Mouse (Mus musculus) hindbrain, embryonic 12.5 days (tissue): ENCODE measurements around the gene Lhfpl3. TPM values are rescaled to one million over a fixed set of nuclear protein-coding genes. Genes with fewer than 3 reads are reported as not detected.

Experiments
- ATAC-seq: fragments of 200-750 bp; cut with Nextera tagmentation; 2 replicates; pipeline ENCODE4 v1.8.0; 2017; ENCODE audit warnings: moderate TSS enrichment; ENCODE audit not compliant: low FRiP score
- H3K27ac ChIP-seq: fragments of 300-500 bp; sonication (generic); 2 replicates; pipeline ENCODE4 v1.5.1; 2016; ENCODE audit warnings: mild to moderate bottlenecking
- H3K27me3 ChIP-seq: fragments of 300-500 bp; sonication (generic); 2 replicates; pipeline ENCODE4 v1.6.1; 2016; ENCODE audit warnings: mild to moderate bottlenecking
- H3K36me3 ChIP-seq: fragments of 300-500 bp; sonication (generic); 2 replicates; pipeline ENCODE4 v1.6.1; 2016; ENCODE audit warnings: mild to moderate bottlenecking
- H3K4me1 ChIP-seq: fragments of 300-500 bp; sonication (generic); 2 replicates; pipeline ENCODE4 v1.6.1; 2016
- H3K4me2 ChIP-seq: fragments of 300-500 bp; sonication (generic); replicated peaks from 2 replicates; pipeline ENCODE4 v1.6.1; 2016; ENCODE audit warnings: mild to moderate bottlenecking
- H3K4me3 ChIP-seq: fragments of 300-500 bp; sonication (generic); 2 replicates; pipeline ENCODE4 v1.5.1; 2016; ENCODE audit warnings: mild to moderate bottlenecking
- H3K9ac ChIP-seq: fragments of 300-500 bp; sonication (generic); 2 replicates; pipeline ENCODE4 v1.6.1; 2016; ENCODE audit warnings: mild to moderate bottlenecking, moderate library complexity
- H3K9me3 ChIP-seq: fragments of 300-500 bp; sonication (generic); replicated peaks from 2 replicates; pipeline ENCODE4 v1.6.1; 2016; ENCODE audit warnings: mild to moderate bottlenecking
- WGBS: fragments of 180-500 bp; shearing (Covaris S2); methylation state at CpG from one replicate; pipeline ENCODE4 v1.1.7; 2016; 5-methylcytosine and 5-hydroxymethylcytosine counted together
- polyA plus RNA-seq: library from polyadenylated mRNA; unstranded; fragments of >200 nt; fragmentation: Nextera tagmentation; extraction: Ambion mirVana; gene quantifications from 2 replicates; pipeline ENCODE4 v1.2.1, GENCODE M21; 2016

Lhfpl3 gene
- polyA plus RNA-seq, 1 experiment from 2014 or later = 2.6 TPM

GRCm38 (mm10) chr5:22943306-22943705 is 197.4 kb downstream of the Lhfpl3 start:
- no peak for ATAC-seq

GRCm38 (mm10) chr5:22963300-22963699 is 217.4 kb downstream of the Lhfpl3 start:
- WGBS = 70% methylated on average over 6 of the region's 6 CpGs
- Histone ChIP-seq H3K27ac (no peak overlapping the region), H3K9ac (no peak overlapping the region), H3K27me3 (no peaks in the 10 kb centered on the region), H3K36me3 (no peaks in the 10 kb centered on the region), H3K4me3 (no peak overlapping the region), H3K9me3 (no peaks in the 10 kb centered on the region), H3K4me1 (no peaks in the 10 kb centered on the region), H3K4me2 (no peak overlapping the region)
- no peak for ATAC-seq

More at GRCm38 (mm10) chr5:22943306-22943705, 197.4 kb downstream of the Lhfpl3 start:
- Histone ChIP-seq H3K9me3 (no peaks in the 10 kb centered on the region), H3K27ac (no peak overlapping the region), H3K4me1 (no peaks in the 10 kb centered on the region), H3K9ac (no peak overlapping the region), H3K36me3 (no peaks in the 10 kb centered on the region), H3K4me2 (no peak overlapping the region), H3K27me3 (no peaks in the 10 kb centered on the region), H3K4me3 (no peak overlapping the region)
- 69% methylated on average over 5 of the region's 5 CpGs for WGBS

GRCm38 (mm10) chr5:22986771-22987170 is 240.9 kb downstream of the Lhfpl3 start:
- 84% methylated on average over 2 of the region's 2 CpGs for WGBS
- no peaks in the 10 kb centered on the region for H3K9me3 ChIP-seq

GRCm38 (mm10) chr5:22999811-23000210 is 254.0 kb downstream of the Lhfpl3 start:
- no peak overlapping the region for H3K4me2 ChIP-seq
- H3K4me1 ChIP-seq = no peaks in the 10 kb centered on the region
- no peak overlapping the region for H3K27ac ChIP-seq
- H3K9me3 ChIP-seq = no peaks in the 10 kb centered on the region
- H3K36me3 ChIP-seq = no peaks in the 10 kb centered on the region
- no peaks in the 10 kb centered on the region for H3K27me3 ChIP-seq
- no peak for ATAC-seq
- no peak overlapping the region for H3K4me3 ChIP-seq
- no peak overlapping the region for H3K9ac ChIP-seq
- WGBS = 76% methylated on average over 3 of the region's 3 CpGs

More at GRCm38 (mm10) chr5:22986771-22987170, 240.9 kb downstream of the Lhfpl3 start:
- Histone ChIP-seq H3K4me2 (no peak overlapping the region), H3K9ac (no peak overlapping the region), H3K4me1 (no peaks in the 10 kb centered on the region), H3K36me3 (no peaks in the 10 kb centered on the region), H3K27me3 (no peaks in the 10 kb centered on the region), H3K27ac (no peak overlapping the region), H3K4me3 (no peak overlapping the region)
- ATAC-seq = no peak

GRCm38 (mm10) chr5:23003123-23003797 is 257.4 kb downstream of the Lhfpl3 start:
- Histone ChIP-seq H3K27ac (no peak overlapping the region), H3K4me1 (no peaks in the 10 kb centered on the region), H3K9ac (no peak overlapping the region), H3K4me3 (no peak overlapping the region), H3K27me3 (no peaks in the 10 kb centered on the region), H3K9me3 (no peaks in the 10 kb centered on the region), H3K4me2 (no peak overlapping the region), H3K36me3 (no peaks in the 10 kb centered on the region)
- 79% methylated on average over 2 of the region's 2 CpGs for WGBS
- no peak for ATAC-seq

- ATAC-seq = no peak
- Histone ChIP-seq H3K4me1 (no peaks in the 10 kb centered on the region), H3K36me3 (no peaks in the 10 kb centered on the region), H3K4me3 (no peak overlapping the region), H3K27me3 (no peaks in the 10 kb centered on the region), H3K9me3 (no peaks in the 10 kb centered on the region), H3K9ac (no peak overlapping the region), H3K4me2 (no peak overlapping the region), H3K27ac (no peak overlapping the region)
- 92% methylated on average over 1 of the region's 1 CpGs for WGBS
These were observed 260.3 kb downstream of the Lhfpl3 start for GRCm38 (mm10) chr5:23006207-23006606.

GRCm38 (mm10) chr5:23010460-23010859 is 264.6 kb downstream of the Lhfpl3 start:
- Histone ChIP-seq H3K9ac (no peak overlapping the region), H3K4me3 (no peak overlapping the region), H3K4me2 (no peak overlapping the region), H3K4me1 (no peaks in the 10 kb centered on the region), H3K27me3 (no peaks in the 10 kb centered on the region), H3K27ac (no peak overlapping the region), H3K9me3 (no peaks in the 10 kb centered on the region), H3K36me3 (no peaks in the 10 kb centered on the region)
- WGBS = 71% methylated on average over 1 of the region's 1 CpGs
- ATAC-seq = no peak

- Histone ChIP-seq H3K4me2 (no peak overlapping the region), H3K9ac (no peak overlapping the region), H3K4me1 (no peaks in the 10 kb centered on the region), H3K9me3 (no peaks in the 10 kb centered on the region), H3K27ac (no peak overlapping the region), H3K4me3 (no peak overlapping the region), H3K36me3 (no peaks in the 10 kb centered on the region), H3K27me3 (no peaks in the 10 kb centered on the region)
- no peak for ATAC-seq
These were observed 268.1 kb downstream of the Lhfpl3 start for GRCm38 (mm10) chr5:23013997-23014396.

- Histone ChIP-seq H3K4me1 (no peaks in the 10 kb centered on the region), H3K27me3 (no peaks in the 10 kb centered on the region), H3K36me3 (no peaks in the 10 kb centered on the region), H3K9ac (no peak overlapping the region), H3K4me3 (no peak overlapping the region), H3K27ac (no peak overlapping the region), H3K9me3 (no peaks in the 10 kb centered on the region), H3K4me2 (no peak overlapping the region)
- WGBS = 81% methylated on average over 8 of the region's 8 CpGs
- ATAC-seq = no peak
These were observed 269.9 kb downstream of the Lhfpl3 start for GRCm38 (mm10) chr5:23015587-23016335.

- Histone ChIP-seq H3K27me3 (no peaks in the 10 kb centered on the region), H3K9ac (no peak overlapping the region), H3K4me2 (no peak overlapping the region), H3K36me3 (no peaks in the 10 kb centered on the region), H3K27ac (no peak overlapping the region), H3K4me3 (no peak overlapping the region), H3K9me3 (no peaks in the 10 kb centered on the region), H3K4me1 (no peaks in the 10 kb centered on the region; the same call in 1 of the 2 replicates)
- 68% methylated on average over 6 of the region's 6 CpGs for WGBS
- ATAC-seq = peak; percentile 83
These were observed 289.3 kb downstream of the Lhfpl3 start for GRCm38 (mm10) chr5:23034944-23035726.

GRCm38 (mm10) chr5:23035727-23036029 is 289.8 kb downstream of the Lhfpl3 start:
- Histone ChIP-seq H3K4me3 (no peak overlapping the region), H3K36me3 (no peaks in the 10 kb centered on the region), H3K4me2 (no peak overlapping the region), H3K4me1 (no peaks in the 10 kb centered on the region; the same call in 1 of the 2 replicates), H3K27ac (no peak overlapping the region), H3K9ac (no peak overlapping the region), H3K27me3 (no peaks in the 10 kb centered on the region), H3K9me3 (no peaks in the 10 kb centered on the region)
- ATAC-seq = peak; percentile 16; the same call in 1 of the 2 replicates
- 77% methylated on average over 5 of the region's 5 CpGs for WGBS

GRCm38 (mm10) chr5:23040429-23040828 is 294.6 kb downstream of the Lhfpl3 start:
- Histone ChIP-seq H3K4me2 (no peak overlapping the region), H3K9ac (no peak overlapping the region), H3K4me3 (no peak overlapping the region), H3K27ac (no peak overlapping the region), H3K9me3 (no peaks in the 10 kb centered on the region), H3K27me3 (no peaks in the 10 kb centered on the region), H3K36me3 (no peaks in the 10 kb centered on the region), H3K4me1 (no peaks in the 10 kb centered on the region)
- no peak for ATAC-seq
- WGBS = 87% methylated on average over 4 of the region's 4 CpGs
